Mouse (Mus musculus): ENCODE data around the gene Ros1.

The Ros1 gene

GRCm38 (mm10) chr10:52021736-52022394 lies 173.2 kb downstream of the Ros1 start:
- no peak for DNase-seq

- no peak for DNase-seq
Observed at GRCm38 (mm10) chr10:52021231-52021630, 173.8 kb downstream of the Ros1 start.

GRCm38 (mm10) chr10:52018471-52018870 lies 176.6 kb downstream of the Ros1 start:
- no peak for DNase-seq
